Mouse (Mus musculus) bone marrow macrophage, adult 2 months (primary cell): ENCODE data around the gene Gm44805.

Experiments
- CTCF ChIP-seq: IDR thresholded peaks from 2 replicates; pipeline ENCODE4 v1.5.1; 2012; ENCODE audit warnings: low read depth, mild to moderate bottlenecking, low read length, moderate library complexity
- POLR2A ChIP-seq: IDR thresholded peaks from 2 replicates; pipeline ENCODE4 v1.6.1; 2012; ENCODE audit warnings: mild to moderate bottlenecking, low read depth, low read length, borderline replicate concordance

GRCm38 (mm10) chr7:19693421-19693820, 12.2 kb upstream of the Gm44805 start:
- TF ChIP-seq POLR2A, result no peak
- no peak for TF ChIP-seq CTCF
